Mouse (Mus musculus) heart, adult 2 months (tissue): Measurements from ENCODE around the gene Tnrc6a.

Experiments
- CTCF ChIP-seq: fragments of 200-600 bp; IDR thresholded peaks from 2 replicates; pipeline ENCODE4 v1.8.1; 2022; ENCODE audit warnings: antibody characterized with exemption, mild to moderate bottlenecking, moderate library complexity
- EP300 ChIP-seq: fragments of 200-500 bp; IDR thresholded peaks from 2 replicates; pipeline ENCODE4 v1.6.1; 2011; ENCODE audit warnings: low read depth, low read length, control low read depth; ENCODE audit not compliant: insufficient read depth
- POLR2A ChIP-seq: fragments of 200-500 bp; IDR thresholded peaks from 2 replicates; pipeline ENCODE4 v1.6.1; 2011; ENCODE audit warnings: mild to moderate bottlenecking, low read depth, low read length, control low read depth; ENCODE audit not compliant: insufficient read depth

DNA sequence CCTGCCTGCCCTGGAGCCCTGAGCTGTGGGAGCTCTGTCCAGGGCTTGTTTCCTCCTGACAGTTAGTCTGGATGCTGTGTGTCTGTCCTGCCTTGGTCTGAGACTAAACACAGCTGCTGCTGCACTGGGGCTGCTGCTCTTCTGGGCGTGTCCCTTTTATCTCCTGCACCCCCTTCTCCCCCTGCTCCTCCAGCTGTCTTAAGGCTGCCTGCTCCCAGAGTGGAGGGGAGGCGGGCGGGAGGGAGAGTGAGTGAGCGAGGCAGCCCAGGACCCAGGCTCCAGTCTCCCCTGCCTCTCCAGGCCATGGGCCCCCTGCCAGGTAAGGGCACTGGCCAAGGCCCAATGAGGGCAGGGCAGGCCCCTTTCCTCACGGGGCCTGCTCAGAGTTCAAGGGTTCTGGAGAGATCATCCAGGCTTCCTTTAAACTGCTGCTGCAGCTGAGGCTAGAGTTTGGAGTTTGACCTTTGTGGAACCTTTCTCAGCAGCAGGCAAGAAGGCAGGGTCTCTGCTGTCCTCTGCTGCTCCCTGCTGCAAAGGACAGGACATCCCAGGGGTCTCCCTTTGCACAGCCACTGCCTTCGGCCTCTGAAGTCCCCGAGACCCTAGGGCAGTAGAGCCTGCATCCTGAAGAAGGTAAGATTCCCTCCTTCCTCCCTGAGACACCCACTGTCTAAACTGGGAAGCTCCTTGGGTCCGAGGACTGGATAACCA, 90.8 kb downstream of the Tnrc6a start, which contains the start of gene Slc5a11:
- no peak for TF ChIP-seq CTCF
- TF ChIP-seq POLR2A: no peak
- no peak for TF ChIP-seq EP300
